Mouse (Mus musculus) cerebellum, adult 9-10 months (tissue): ENCODE results near the gene Ctdspl.

Experiments used
- DNase-seq: peaks from one replicate; pipeline ENCODE4 v3.0.0; 2022

Ctdspl gene

DNA sequence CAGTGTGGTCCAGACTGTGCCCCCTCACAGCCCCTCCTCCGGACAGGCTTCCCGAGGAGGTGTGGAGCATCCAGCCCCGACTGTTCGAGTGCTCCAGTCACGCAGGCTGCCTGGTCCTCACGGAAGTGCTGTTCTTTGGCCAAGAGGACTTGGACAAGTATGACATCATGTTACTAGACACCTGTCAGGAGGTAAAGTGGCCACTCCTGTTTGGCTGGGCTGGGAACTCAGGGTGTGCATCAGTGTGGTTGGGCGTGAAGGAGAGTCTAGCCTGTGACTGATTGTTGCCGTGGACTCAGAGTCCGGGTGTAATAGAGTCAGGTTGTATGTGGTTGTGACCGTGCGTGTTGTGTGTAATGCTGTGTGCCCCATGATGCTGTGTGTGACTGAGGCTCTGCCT is 142.0 kb downstream of the Ctdspl start:
- DNase-seq: no peak

DNA sequence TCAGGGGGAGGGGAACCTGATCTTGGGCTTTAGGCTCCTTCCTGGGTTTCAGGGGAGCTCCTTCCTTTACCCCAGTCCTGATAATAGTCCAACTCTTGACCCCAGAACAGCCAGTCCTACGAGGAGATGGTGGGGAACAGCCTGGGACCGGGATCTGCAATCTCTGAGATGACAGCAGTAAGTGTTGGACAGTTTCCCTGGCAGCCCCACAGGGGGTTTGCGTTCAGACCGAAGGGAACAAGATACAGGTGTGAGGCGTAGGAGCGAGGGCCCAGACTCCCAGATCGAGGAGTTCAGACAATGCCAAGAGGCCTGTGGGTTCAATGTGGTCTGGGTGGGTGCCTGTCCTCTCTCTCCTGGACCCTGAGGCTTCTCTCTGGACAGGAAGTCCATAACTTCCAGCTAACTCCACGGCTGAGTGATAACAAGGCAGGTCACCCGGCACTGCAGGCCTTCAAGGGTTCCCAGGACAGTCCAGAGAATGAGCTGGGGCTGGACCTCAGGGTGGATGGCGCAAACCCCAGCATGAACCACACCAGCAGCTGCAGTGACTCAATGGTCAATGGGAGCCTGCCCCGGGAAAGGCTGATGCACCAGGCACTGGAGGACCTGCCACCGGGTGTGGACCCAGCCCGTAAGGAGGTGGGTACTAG is 144.0 kb downstream of the Ctdspl start:
- no peak for DNase-seq

DNA sequence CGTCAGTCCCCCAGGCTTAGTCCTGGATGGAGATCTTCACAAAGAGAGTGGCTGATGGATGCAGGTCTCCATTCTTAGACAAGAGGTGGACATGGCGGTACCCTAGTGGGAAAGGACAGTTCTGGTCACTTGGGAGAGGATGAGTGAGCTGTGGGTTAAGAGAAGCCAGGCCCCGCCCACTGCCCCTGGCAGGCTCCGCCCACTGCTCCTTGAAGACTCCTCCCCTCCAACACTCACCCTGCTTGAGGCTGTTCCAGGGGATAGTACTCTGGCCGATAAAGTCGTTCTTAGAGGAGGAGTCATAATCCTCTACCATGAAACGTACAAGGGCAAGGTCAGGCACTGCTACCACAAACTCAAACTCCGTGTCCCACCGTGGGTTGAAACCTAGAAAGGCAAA is 145.5 kb downstream of the Ctdspl start:
- DNase-seq: no peak

DNA sequence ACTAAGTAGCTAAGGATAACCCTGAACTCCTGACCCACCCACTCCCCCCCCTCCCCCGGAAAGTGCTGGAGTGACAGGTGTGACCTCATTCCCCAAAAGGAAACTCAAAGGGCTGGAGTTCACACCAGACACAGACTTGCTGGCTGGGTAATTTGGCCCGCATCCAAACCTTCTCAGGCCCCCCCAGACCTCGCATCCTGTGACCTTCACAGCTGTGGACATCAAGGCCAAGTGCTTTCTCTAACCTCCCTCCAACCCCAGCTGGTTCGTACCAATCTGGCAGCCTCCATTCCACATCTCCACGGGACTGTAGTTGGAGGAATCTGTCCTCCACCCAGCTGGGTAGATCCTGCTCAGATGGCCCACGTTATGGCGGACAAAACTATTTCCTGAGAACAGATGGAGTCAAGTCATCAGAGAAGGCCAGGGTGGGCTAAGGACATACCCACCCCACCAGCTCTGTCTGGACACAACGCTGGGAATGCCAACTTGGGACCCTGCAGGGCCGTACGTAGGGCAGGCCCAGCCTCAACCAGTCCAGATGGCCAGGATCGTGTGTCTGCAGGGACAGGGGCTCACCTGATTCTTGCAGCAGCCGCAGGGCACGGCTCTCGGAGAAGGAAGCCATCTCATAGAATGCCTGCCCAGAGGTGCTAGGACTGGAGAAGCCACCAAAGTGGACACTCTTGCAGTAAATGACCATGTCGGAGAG is 147.1 kb downstream of the Ctdspl start:
- no peak for DNase-seq

DNA sequence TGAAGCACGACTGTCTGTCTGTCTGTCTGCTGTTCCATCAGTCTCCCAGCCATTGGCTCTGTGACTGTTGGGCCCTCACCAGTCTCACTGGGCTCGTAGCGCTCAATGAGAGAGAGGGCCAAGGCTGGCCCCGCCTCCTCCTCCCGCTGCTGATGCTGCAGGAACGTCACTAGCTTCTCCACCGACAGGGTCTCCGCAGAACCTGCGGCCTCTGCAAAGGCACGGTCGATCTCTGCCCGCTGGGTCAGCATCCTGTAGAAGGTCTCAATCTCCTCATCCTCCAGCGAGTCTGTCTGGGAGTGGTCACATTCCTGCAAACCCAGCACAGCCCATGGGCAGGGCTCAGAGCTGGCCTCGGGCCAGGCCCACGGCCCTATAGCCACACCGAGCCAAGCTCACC is 149.4 kb downstream of the Ctdspl start:
- no peak for DNase-seq

GRCm38 (mm10) chr9:119080040-119080675 is 153.9 kb downstream of the Ctdspl start:
- no peak for DNase-seq

- DNase-seq: no peak
Observed at GRCm38 (mm10) chr9:119082039-119082438, 155.8 kb downstream of the Ctdspl start.

GRCm38 (mm10) chr9:119082656-119083430 is 156.6 kb downstream of the Ctdspl start:
- DNase-seq: no peak

GRCm38 (mm10) chr9:119083966-119084365 is 157.7 kb downstream of the Ctdspl start:
- no peak for DNase-seq

- no peak for DNase-seq
Observed at GRCm38 (mm10) chr9:119086451-119086850, 160.2 kb downstream of the Ctdspl start.

DNA sequence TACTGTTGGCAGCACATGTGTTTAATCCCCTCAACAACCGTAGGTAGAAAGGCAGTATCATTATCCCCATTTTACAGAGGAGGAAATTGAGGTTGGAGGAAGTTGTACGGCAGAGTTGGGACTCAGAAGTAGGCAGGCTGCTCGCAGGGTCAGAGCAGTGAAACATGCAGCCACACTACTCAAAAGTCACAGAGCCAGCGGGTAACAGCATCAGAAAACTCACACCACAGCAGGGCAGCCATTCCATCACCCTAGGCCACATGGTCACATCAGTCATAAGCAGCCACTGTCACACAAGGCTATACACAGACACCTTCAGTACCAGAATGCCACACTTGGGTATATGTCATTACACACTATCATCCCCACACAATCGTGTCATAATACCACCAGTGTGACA is 161.1 kb downstream of the Ctdspl start:
- no peak for DNase-seq

- DNase-seq: peak; percentile 72
Observed at GRCm38 (mm10) chr9:119088148-119088801, 162.0 kb downstream of the Ctdspl start.

GRCm38 (mm10) chr9:119089437-119089836 is 163.2 kb downstream of the Ctdspl start:
- no peak for DNase-seq

DNA sequence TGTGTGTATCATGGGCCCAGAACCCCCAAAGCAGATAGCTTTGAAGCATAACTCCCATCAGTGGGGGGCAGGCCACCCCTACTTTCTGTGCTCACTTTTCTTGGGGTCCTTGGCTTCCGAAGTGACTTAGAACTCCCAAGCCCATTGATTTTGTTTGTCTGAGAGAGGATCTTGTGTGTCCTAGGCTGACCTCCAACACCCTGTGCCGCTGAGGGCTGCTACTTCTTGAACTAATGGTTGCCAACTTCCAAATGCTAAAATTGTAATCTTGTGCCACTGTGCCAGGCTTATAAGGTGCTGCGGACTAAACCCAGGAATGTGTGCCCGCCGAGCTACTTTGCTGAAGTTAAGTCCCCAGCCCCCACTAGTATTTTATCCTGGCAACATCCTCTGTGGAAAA is 164.2 kb downstream of the Ctdspl start:
- no peak for DNase-seq

GRCm38 (mm10) chr9:119091581-119092310 is 165.5 kb downstream of the Ctdspl start:
- DNase-seq: no peak

- DNase-seq: peak; percentile 31
Observed at GRCm38 (mm10) chr9:119092473-119093418, 166.5 kb downstream of the Ctdspl start.
